Mouse (Mus musculus) myocyte (in vitro differentiated cells): ENCODE measurements around the gene Neurod6. TPM values are rescaled to one million over a fixed set of nuclear protein-coding genes. Genes with fewer than 3 reads are reported as not detected.

Experiments
- H3K27me3 ChIP-seq: one replicate; pipeline ENCODE4 v1.6.1; 2011; ENCODE audit not compliant: control insufficient read depth, insufficient read depth, insufficient read length
- H3K36me3 ChIP-seq: one replicate; pipeline ENCODE4 v1.6.1; 2011; ENCODE audit not compliant: control insufficient read depth, insufficient read depth
- H3K4me2 ChIP-seq: one replicate; pipeline ENCODE4 v1.6.1; 2011; ENCODE audit warnings: low read depth, control low read depth
- H3K4me3 ChIP-seq: one replicate; pipeline ENCODE4 v1.5.1; 2011; ENCODE audit warnings: mild to moderate bottlenecking, control low read depth, moderate library complexity
- H3K79me2 ChIP-seq: one replicate; pipeline ENCODE4 v1.6.1; 2011; ENCODE audit not compliant: control insufficient read depth, insufficient read depth
- H3ac ChIP-seq: one replicate; pipeline ENCODE4 v1.6.1; 2011; ENCODE audit not compliant: control insufficient read depth, insufficient read length
- CEBPB ChIP-seq: IDR thresholded peaks from 2 replicates; pipeline ENCODE4 v1.6.1; 2011; ENCODE audit warnings: mild to moderate bottlenecking, moderate library complexity; ENCODE audit not compliant: poor library complexity, insufficient read depth, severe bottlenecking
- E2F4 ChIP-seq: IDR thresholded peaks from one replicate; pipeline ENCODE4 v1.6.1; 2011; ENCODE audit warnings: mild to moderate bottlenecking, control low read depth, moderate library complexity; ENCODE audit not compliant: insufficient read depth
- MAX ChIP-seq: IDR thresholded peaks from one replicate; pipeline ENCODE4 v1.6.1; 2011; ENCODE audit warnings: low read depth, mild to moderate bottlenecking, control low read depth
- MYOD1 ChIP-seq, 3 experiments: IDR thresholded peaks; one replicate each; pipeline ENCODE4 v1.6.1; 2011; ENCODE audit warnings: control low read depth in 2 of 3, low read depth in 2 of 3, mild to moderate bottlenecking in 2 of 3, moderate library complexity in 1 of 3; ENCODE audit not compliant: insufficient read length in 2 of 3, control insufficient read depth in 1 of 3
- MYOG ChIP-seq, 3 experiments: IDR thresholded peaks; one replicate each; pipeline ENCODE4 v1.6.1; 2011; ENCODE audit warnings: control low read depth in 2 of 3, low read depth in 2 of 3, mild to moderate bottlenecking in 2 of 3; ENCODE audit not compliant: insufficient read length in 2 of 3, control insufficient read depth in 1 of 3, insufficient read depth in 1 of 3
- POLR2A ChIP-seq: IDR thresholded peaks from one replicate; pipeline ENCODE4 v1.6.1; 2011; ENCODE audit warnings: low read depth, mild to moderate bottlenecking, control low read depth, moderate library complexity; ENCODE audit not compliant: insufficient read length
- POLR2AphosphoS2 ChIP-seq: IDR thresholded peaks from one replicate; pipeline ENCODE4 v1.6.1; 2011; ENCODE audit warnings: low read depth, control low read depth; ENCODE audit not compliant: insufficient read length
- REST ChIP-seq: IDR thresholded peaks from one replicate; pipeline ENCODE4 v1.6.1; 2011; ENCODE audit warnings: mild to moderate bottlenecking, control low read depth, moderate library complexity; ENCODE audit not compliant: insufficient read depth, insufficient read length
- SRF ChIP-seq: IDR thresholded peaks from one replicate; pipeline ENCODE4 v1.6.1; 2011; ENCODE audit warnings: low read depth; ENCODE audit not compliant: control insufficient read depth, insufficient read length
- TCF12 ChIP-seq: IDR thresholded peaks from one replicate; pipeline ENCODE4 v1.6.1; 2011; ENCODE audit warnings: mild to moderate bottlenecking, control low read depth; ENCODE audit not compliant: poor library complexity, insufficient read depth, severe bottlenecking
- TCF3 ChIP-seq: IDR thresholded peaks from one replicate; pipeline ENCODE4 v1.6.1; 2011; ENCODE audit warnings: low read depth, control low read depth; ENCODE audit not compliant: insufficient read length
- USF1 ChIP-seq: IDR thresholded peaks from one replicate; pipeline ENCODE4 v1.6.1; 2011; ENCODE audit warnings: low read depth, mild to moderate bottlenecking, control low read depth, moderate library complexity
- polyA plus RNA-seq: library from polyadenylated mRNA; unstranded; fragments of >200 nt; fragmentation: generic; extraction: Trizol; gene quantifications from one replicate; pipeline ENCODE4 v1.2.1, GENCODE M21; 2012; ENCODE audit warnings: missing spikeins

Neurod6 gene
- polyA plus RNA-seq, 1 experiment = not detected

DNA sequence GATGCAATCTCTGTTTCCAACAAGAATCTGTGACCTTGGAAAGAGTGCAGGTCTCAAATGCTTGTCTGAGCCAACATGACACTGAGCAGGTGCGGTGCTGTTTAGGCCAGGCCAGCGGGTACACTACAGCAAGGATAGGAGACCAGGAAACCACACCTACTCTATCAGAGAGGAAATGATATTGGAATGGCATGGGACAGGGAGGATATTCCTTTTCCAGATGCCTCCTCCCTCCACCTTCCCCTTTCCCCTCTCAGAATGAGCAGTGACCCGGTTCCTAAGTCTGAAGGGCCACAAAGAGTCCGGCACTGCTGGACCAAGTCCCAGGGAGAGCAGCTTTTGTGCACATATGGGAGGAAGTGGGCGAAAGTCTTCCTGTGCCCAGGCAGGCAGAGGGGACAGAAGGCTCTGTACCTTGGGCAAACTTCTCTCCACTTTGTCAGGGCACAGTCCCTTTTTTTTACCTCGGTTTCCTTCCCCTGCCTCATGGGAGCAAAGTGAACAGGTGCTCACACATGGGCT lies 4.9 kb downstream of the Neurod6 start:
- Histone ChIP-seq H3K36me3 (no peaks in the 10 kb centered on the region), H3K4me2 (no peak overlapping the region), H3K27me3 (peaks cover 25% of the 10 kb centered on the region), H3ac (no peak overlapping the region), H3K79me2 (no peaks in the 10 kb centered on the region), H3K4me3 (no peak overlapping the region)
- TF ChIP-seq POLR2AphosphoS2 (no peak), MYOG (IDR thresholded peaks at IDR 0.05; ENCODE audit: control insufficient read depth in 1 of 3, insufficient read depth in 1 of 3, insufficient read length in 2 of 3, low read depth in 2 of 3) (no peak), REST (no peak), MAX (no peak), MYOD1 (IDR thresholded peaks at IDR 0.05; ENCODE audit: control insufficient read depth in 1 of 3, insufficient read length in 2 of 3, low read depth in 2 of 3) (no peak), E2F4 (no peak), USF1 (no peak), CEBPB (no peak), SRF (no peak), POLR2A (no peak), TCF3 (no peak)

- H3K4me2 ChIP-seq = no peak overlapping the region
- no peak overlapping the region for H3ac ChIP-seq
- H3K27me3 ChIP-seq = peaks cover 3% of the 10 kb centered on the region
- H3K79me2 ChIP-seq = no peaks in the 10 kb centered on the region
- no peak overlapping the region for H3K4me3 ChIP-seq
- TF ChIP-seq E2F4 (no peak), POLR2AphosphoS2 (no peak), MYOD1 (IDR thresholded peaks at IDR 0.05; ENCODE audit: control insufficient read depth in 1 of 3, insufficient read length in 2 of 3, low read depth in 2 of 3) (no peak), TCF3 (no peak), SRF (no peak)
- no peaks in the 10 kb centered on the region for H3K36me3 ChIP-seq
Observed at GRCm38 (mm10) chr6:55667801-55668200, 13.3 kb downstream of the Neurod6 start.

GRCm38 (mm10) chr6:55661126-55661915 lies 19.7 kb downstream of the Neurod6 start:
- H3K4me3 ChIP-seq = no peak overlapping the region
- peak overlapping the region; percentile 47 for H3K4me2 ChIP-seq
- no peak for TF ChIP-seq POLR2AphosphoS2
- TF ChIP-seq MYOD1 (IDR thresholded peaks at IDR 0.05; ENCODE audit: control insufficient read depth in 1 of 3, insufficient read length in 2 of 3, low read depth in 2 of 3) = peak in 1 of 3 experiments; percentile 30
- no peak overlapping the region for H3ac ChIP-seq
- no peaks in the 10 kb centered on the region for H3K27me3 ChIP-seq
- H3K79me2 ChIP-seq = no peaks in the 10 kb centered on the region
- no peaks in the 10 kb centered on the region for H3K36me3 ChIP-seq

- H3ac ChIP-seq = no peak overlapping the region
- TF ChIP-seq USF1 (no peak), SRF (no peak), TCF3 (no peak), POLR2AphosphoS2 (no peak), TCF12 (no peak), MYOD1 (IDR thresholded peaks at IDR 0.05; ENCODE audit: control insufficient read depth in 1 of 3, insufficient read length in 2 of 3, low read depth in 2 of 3) (no peak), POLR2A (no peak), CEBPB (no peak), REST (no peak), E2F4 (no peak), MAX (no peak), MYOG (IDR thresholded peaks at IDR 0.05; ENCODE audit: control insufficient read depth in 1 of 3, insufficient read depth in 1 of 3, insufficient read length in 2 of 3, low read depth in 2 of 3) (no peak)
- H3K4me2 ChIP-seq = peak overlapping the region; percentile 6
- no peaks in the 10 kb centered on the region for H3K36me3 ChIP-seq
- no peaks in the 10 kb centered on the region for H3K79me2 ChIP-seq
- H3K4me3 ChIP-seq = no peak overlapping the region
- H3K27me3 ChIP-seq = no peaks in the 10 kb centered on the region
Observed at GRCm38 (mm10) chr6:55649996-55650395, 31.1 kb downstream of the Neurod6 start.

- Histone ChIP-seq H3ac (no peak overlapping the region), H3K79me2 (no peaks in the 10 kb centered on the region), H3K4me2 (peak overlapping the region; percentile 6), H3K36me3 (no peaks in the 10 kb centered on the region), H3K27me3 (no peaks in the 10 kb centered on the region), H3K4me3 (no peak overlapping the region)
- TF ChIP-seq USF1 = no peak
Observed at GRCm38 (mm10) chr6:55649581-55649980, 31.5 kb downstream of the Neurod6 start.
